Mouse (Mus musculus) embryonic facial prominence, embryonic 10.5 days (tissue): ENCODE measurements around the gene Tmem192. TPM values are rescaled to one million over a fixed set of nuclear protein-coding genes. Genes with fewer than 3 reads are reported as not detected.
"Not testable (repeated sequence)": the region's sequence is repeated elsewhere in the genome, so short reads cannot be mapped to it uniquely, and the experiment has no call there.

Experiments used
- DNase-seq: peaks from one replicate; pipeline ENCODE4 v3.0.0-alpha.2; 2017; ENCODE audit warnings: low spot score
- H3K27ac ChIP-seq: fragments of 300-500 bp; sonication (generic); replicated peaks from 2 replicates; pipeline ENCODE4 v1.5.1; 2016; ENCODE audit warnings: mild to moderate bottlenecking
- H3K27me3 ChIP-seq: fragments of 300-500 bp; sonication (generic); replicated peaks from 2 replicates; pipeline ENCODE4 v1.6.1; 2016; ENCODE audit warnings: low read depth, mild to moderate bottlenecking; ENCODE audit not compliant: poor library complexity, severe bottlenecking
- H3K36me3 ChIP-seq: fragments of 300-500 bp; sonication (generic); replicated peaks from 2 replicates; pipeline ENCODE4 v1.6.1; 2016; ENCODE audit warnings: mild to moderate bottlenecking, moderate library complexity
- H3K4me1 ChIP-seq: fragments of 300-500 bp; sonication (generic); 2 replicates; pipeline ENCODE4 v1.6.1; 2016
- H3K4me3 ChIP-seq: fragments of 300-500 bp; sonication (generic); 2 replicates; pipeline ENCODE4 v1.5.1; 2016; ENCODE audit warnings: mild to moderate bottlenecking, moderate library complexity
- H3K9me3 ChIP-seq: fragments of 300-500 bp; sonication (generic); 2 replicates; pipeline ENCODE4 v1.6.1; 2016; ENCODE audit warnings: mild to moderate bottlenecking
- WGBS: fragments of 180-500 bp; shearing (Covaris S2); methylation state at CpG from one replicate; pipeline ENCODE4 v1.1.7; 2016; 5-methylcytosine and 5-hydroxymethylcytosine counted together
- polyA plus RNA-seq: library from polyadenylated mRNA; unstranded; fragments of >200 nt; fragmentation: Nextera tagmentation; extraction: Ambion mirVana; gene quantifications from 2 replicates; pipeline ENCODE4 v1.2.1, GENCODE M21; 2016

Gene Tmem192
- polyA plus RNA-seq, 1 experiment from 2014 or later = 18.2 TPM

DNA sequence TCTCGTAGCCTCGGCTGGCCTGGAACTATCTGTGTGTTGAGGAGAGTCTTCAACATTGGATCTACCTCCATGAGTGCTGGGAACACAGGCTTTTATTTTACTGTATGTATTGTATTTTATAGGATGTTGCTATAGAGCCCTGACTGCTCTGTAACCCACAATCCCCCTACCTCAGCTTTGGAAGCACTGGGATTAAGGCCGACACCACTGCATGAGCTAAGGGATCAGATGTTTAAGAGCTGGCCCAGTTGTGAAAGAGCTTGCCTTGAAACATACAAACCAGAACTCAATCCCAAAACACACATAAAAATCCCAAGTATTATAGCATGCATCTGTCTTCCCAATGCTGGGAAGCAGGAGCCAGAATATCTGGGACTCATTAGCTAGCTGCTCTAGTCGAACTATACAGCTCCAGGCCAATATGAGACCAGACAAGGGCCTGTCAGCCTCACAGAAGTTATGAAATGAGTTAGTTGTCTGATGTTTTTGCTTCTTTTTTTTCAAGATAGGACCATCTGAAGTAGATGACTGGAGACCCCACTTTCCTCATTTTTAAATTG, 51.9 kb downstream of the Tmem192 start:
- 87% methylated on average over 4 of the region's 4 CpGs for WGBS
- Histone ChIP-seq H3K4me3 (no peak overlapping the region), H3K36me3 (no peaks in the 10 kb centered on the region), H3K27me3 (no peaks in the 10 kb centered on the region), H3K9me3 (no peaks in the 10 kb centered on the region), H3K4me1 (no peaks in the 10 kb centered on the region), H3K27ac (no peak overlapping the region)
- DNase-seq = no peak

- H3K4me1 ChIP-seq, DNase-seq, H3K27ac ChIP-seq, H3K36me3 ChIP-seq, H3K27me3 ChIP-seq, H3K4me3 ChIP-seq, H3K9me3 ChIP-seq: not testable (repeated sequence)
- 84% methylated on average over 6 of the region's 6 CpGs for WGBS
Measured at GRCm38 (mm10) chr8:65007616-65008015, 60.6 kb downstream of the Tmem192 start.

- no peak for DNase-seq
- no peaks in the 10 kb centered on the region for H3K9me3 ChIP-seq
- no peak within 1 kb of the TSS for H3K4me3 ChIP-seq
- H3K27me3 ChIP-seq = no peaks in the 10 kb centered on the region
- WGBS = 88% methylated on average over 8 of the region's 8 CpGs
- H3K27ac ChIP-seq = no peak within 1 kb of the TSS
- no peaks in the 10 kb centered on the region for H3K36me3 ChIP-seq
- H3K4me1 ChIP-seq = no peaks in the 10 kb centered on the region
Measured at GRCm38 (mm10) chr8:65018423-65018822, 71.4 kb downstream of the Tmem192 start, which contains the start of the genes Trim61 and Trim60. Gene Trim61, minus strand, starts transcription at chr8:65018523. Gene Trim60, minus strand, starts transcription at chr8:65018584.

Other genes with a start within 250 kb of the Tmem192 start
- 152 and 166 TPM in 2 replicates for gene Msmo1, start 213.4 kb upstream of the Tmem192 start, polyA plus RNA-seq
- 10.5 and 12.8 TPM in 2 replicates for gene Klhl2, start 97.2 kb upstream of the Tmem192 start, polyA plus RNA-seq
- not detected in 2 replicates for gene Trim75, start 40.6 kb downstream of the Tmem192 start, polyA plus RNA-seq
- 0.28 TPM in 1 of 2 replicates, not detected in the other for gene Trim61, start 71.3 kb downstream of the Tmem192 start, polyA plus RNA-seq
- gene Trim60, start 71.4 kb downstream of the Tmem192 start, polyA plus RNA-seq = 0.08 TPM in 1 of 2 replicates, not detected in the other
- gene Apela, start 90.2 kb downstream of the Tmem192 start, polyA plus RNA-seq = 1.6 and 2.6 TPM in 2 replicates
- not detected in 2 replicates for gene Gm10663, start 127.8 kb downstream of the Tmem192 start, polyA plus RNA-seq
- gene BC030870, start 182.4 kb downstream of the Tmem192 start, polyA plus RNA-seq = not detected in 2 replicates